Mouse (Mus musculus) embryonic facial prominence, embryonic 13.5 days (tissue): ENCODE results near the gene Chid1. TPM values are rescaled to one million over a fixed set of nuclear protein-coding genes. Genes with fewer than 3 reads are reported as not detected.

Source experiments
- ATAC-seq: fragments of 200-750 bp; cut with Nextera tagmentation; 2 replicates; pipeline ENCODE4 v1.8.0; 2017; ENCODE audit warnings: low read depth; ENCODE audit not compliant: insufficient number of reproducible peaks, insufficient read depth, low FRiP score, low TSS enrichment
- H3K27ac ChIP-seq: fragments of 300-500 bp; sonication (generic); 2 replicates; pipeline ENCODE4 v1.5.1; 2015; ENCODE audit warnings: moderate library complexity, mild to moderate bottlenecking, inconsistent platforms
- H3K27me3 ChIP-seq: fragments of 300-500 bp; sonication (generic); 2 replicates; pipeline ENCODE4 v1.6.1; 2015; ENCODE audit warnings: mild to moderate bottlenecking, inconsistent platforms
- H3K36me3 ChIP-seq: fragments of 300-500 bp; sonication (generic); 2 replicates; pipeline ENCODE4 v1.6.1; 2015; ENCODE audit warnings: mild to moderate bottlenecking, inconsistent platforms
- H3K4me1 ChIP-seq: fragments of 300-500 bp; sonication (generic); 2 replicates; pipeline ENCODE4 v1.6.1; 2015; ENCODE audit warnings: inconsistent platforms
- H3K4me2 ChIP-seq: fragments of 300-500 bp; sonication (generic); 2 replicates; pipeline ENCODE4 v1.6.1; 2015; ENCODE audit warnings: moderate library complexity, mild to moderate bottlenecking, inconsistent platforms
- H3K4me3 ChIP-seq: fragments of 300-500 bp; sonication (generic); 2 replicates; pipeline ENCODE4 v1.5.1; 2015; ENCODE audit warnings: mild to moderate bottlenecking, inconsistent platforms
- H3K9ac ChIP-seq: fragments of 300-500 bp; sonication (generic); 2 replicates; pipeline ENCODE4 v1.6.1; 2015; ENCODE audit warnings: mild to moderate bottlenecking, inconsistent platforms
- H3K9me3 ChIP-seq: fragments of 300-500 bp; sonication (generic); 2 replicates; pipeline ENCODE4 v1.6.1; 2016; ENCODE audit warnings: inconsistent platforms
- WGBS: fragments of 180-500 bp; shearing (Covaris S2); methylation state at CpG from one replicate; pipeline ENCODE4 v1.1.7; 2015; ENCODE audit warnings: mixed read lengths; 5-methylcytosine and 5-hydroxymethylcytosine counted together
- polyA plus RNA-seq: library from polyadenylated mRNA; unstranded; fragments of >200 nt; fragmentation: Nextera tagmentation; extraction: Ambion mirVana; gene quantifications from 2 replicates; pipeline ENCODE4 v1.2.1, GENCODE M21; 2015

Gene Chid1
- polyA plus RNA-seq, 1 experiment from 2014 or later, result 40.5 TPM

GRCm38 (mm10) chr7:141558329-141558776 is 18.7 kb upstream of the Chid1 start:
- Histone ChIP-seq H3K9me3 (no peaks in the 10 kb centered on the region), H3K36me3 (no peaks in the 10 kb centered on the region), H3K4me2 (no peak overlapping the region), H3K4me3 (no peak overlapping the region), H3K27ac (no peak overlapping the region), H3K27me3 (no peaks in the 10 kb centered on the region), H3K4me1 (peaks cover 10% of the 10 kb centered on the region), H3K9ac (no peak overlapping the region)
- ATAC-seq, result no peak
- WGBS, result 65% methylated on average over 4 of the region's 4 CpGs

DNA sequence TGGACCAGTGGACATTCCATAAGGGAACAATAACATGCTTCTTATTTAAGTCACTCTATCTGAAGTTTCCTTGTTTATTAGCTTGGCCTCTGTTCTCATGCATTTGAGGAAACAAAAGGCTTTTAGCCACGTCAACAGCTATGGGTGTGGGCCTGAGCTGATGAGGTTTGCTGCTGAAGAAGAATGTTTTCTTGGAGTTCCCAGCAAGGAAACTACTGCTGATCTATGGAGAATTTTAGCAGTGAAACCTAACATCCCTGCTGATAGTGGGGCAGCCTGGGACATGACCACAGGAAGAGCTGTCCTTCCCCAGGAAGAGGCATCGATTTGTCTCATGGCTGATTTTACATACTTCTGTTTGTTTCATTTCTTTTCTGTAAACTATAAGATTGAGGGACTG is 10.8 kb upstream of the Chid1 start:
- no peak for ATAC-seq

GRCm38 (mm10) chr7:141549432-141550061 is 9.9 kb upstream of the Chid1 start:
- 77% methylated on average over 3 of the region's 3 CpGs for WGBS
- Histone ChIP-seq H3K4me2 (no peak overlapping the region), H3K36me3 (no peaks in the 10 kb centered on the region), H3K27me3 (no peaks in the 10 kb centered on the region), H3K4me1 (no peaks in the 10 kb centered on the region), H3K9ac (no peak overlapping the region), H3K4me3 (no peak overlapping the region), H3K27ac (no peak overlapping the region), H3K9me3 (no peaks in the 10 kb centered on the region)
- no peak for ATAC-seq

More for the DNA sequence above, 10.8 kb upstream of the Chid1 start:
- Histone ChIP-seq H3K9me3 (no peaks in the 10 kb centered on the region), H3K4me1 (no peaks in the 10 kb centered on the region), H3K27me3 (no peaks in the 10 kb centered on the region), H3K4me2 (no peak overlapping the region), H3K4me3 (no peak overlapping the region), H3K9ac (no peak overlapping the region), H3K36me3 (no peaks in the 10 kb centered on the region), H3K27ac (no peak overlapping the region)
- WGBS, result 78% methylated on average over 2 of the region's 2 CpGs

DNA sequence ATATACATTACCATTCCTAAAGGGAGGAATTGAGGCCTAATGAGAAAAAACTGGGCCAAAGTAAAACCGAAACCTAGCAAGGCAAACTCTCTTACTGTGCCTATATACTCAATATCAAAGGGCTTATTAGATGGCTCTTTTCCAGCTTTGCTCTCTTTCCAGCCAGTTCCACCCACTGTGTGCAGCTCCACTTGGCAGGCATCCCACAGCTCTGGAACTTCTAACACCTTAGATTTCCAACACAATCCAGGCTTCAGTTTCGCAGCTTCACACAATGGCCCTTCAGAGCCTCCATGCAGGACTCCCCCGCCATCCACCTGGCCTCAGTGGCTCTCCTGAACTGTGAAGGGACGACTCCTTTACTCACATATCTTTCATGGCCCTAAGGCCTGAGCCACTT is 5.0 kb upstream of the Chid1 start:
- no peaks in the 10 kb centered on the region for H3K36me3 ChIP-seq
- no peak overlapping the region for H3K27ac ChIP-seq
- ATAC-seq, result no peak
- H3K9ac ChIP-seq, result no peak overlapping the region
- WGBS, result 74% methylated on average over 4 of the region's 4 CpGs
- H3K9me3 ChIP-seq, result no peaks in the 10 kb centered on the region
- H3K4me3 ChIP-seq, result no peak overlapping the region
- H3K4me1 ChIP-seq, result peaks cover 10% of the 10 kb centered on the region
- H3K27me3 ChIP-seq, result no peaks in the 10 kb centered on the region
- H3K4me2 ChIP-seq, result no peak overlapping the region

- no peak for ATAC-seq
- Histone ChIP-seq H3K9me3 (no peaks in the 10 kb centered on the region), H3K36me3 (no peaks in the 10 kb centered on the region), H3K4me2 (no peak overlapping the region), H3K27ac (no peak overlapping the region), H3K27me3 (no peaks in the 10 kb centered on the region), H3K9ac (no peak overlapping the region), H3K4me1 (peaks cover 19% of the 10 kb centered on the region), H3K4me3 (no peak overlapping the region)
- WGBS, result 90% methylated on average over 2 of the region's 2 CpGs
These were observed 2.9 kb upstream of the Chid1 start for GRCm38 (mm10) chr7:141542588-141542987.

- WGBS, result 59% methylated on average over 4 of the region's 4 CpGs
- no peaks in the 10 kb centered on the region for H3K27me3 ChIP-seq
- no peak overlapping the region for H3K4me2 ChIP-seq
- peaks cover 19% of the 10 kb centered on the region for H3K4me1 ChIP-seq
- no peak overlapping the region for H3K9ac ChIP-seq
- no peaks in the 10 kb centered on the region for H3K9me3 ChIP-seq
- no peaks in the 10 kb centered on the region for H3K36me3 ChIP-seq
- ATAC-seq, result no peak
- no peak overlapping the region for H3K27ac ChIP-seq
- no peak overlapping the region for H3K4me3 ChIP-seq
These were observed 2.0 kb upstream of the Chid1 start for GRCm38 (mm10) chr7:141541681-141542080.

- peaks cover 19% of the 10 kb centered on the region for H3K4me1 ChIP-seq
- H3K27ac ChIP-seq, result peak overlapping the region; percentile 81
- peak overlapping the region; percentile 81 for H3K9ac ChIP-seq
- H3K4me3 ChIP-seq, result peak overlapping the region; percentile 78
- H3K9me3 ChIP-seq, result no peaks in the 10 kb centered on the region
- H3K36me3 ChIP-seq, result no peaks in the 10 kb centered on the region
- 58% methylated on average over 13 of the region's 13 CpGs for WGBS
- no peaks in the 10 kb centered on the region for H3K27me3 ChIP-seq
- peak overlapping the region; percentile 78 for H3K4me2 ChIP-seq
- peak; percentile 28; the same call in 1 of the 2 replicates for ATAC-seq
These were observed 840 bp upstream of the Chid1 start for GRCm38 (mm10) chr7:141540312-141541081.

GRCm38 (mm10) chr7:141538852-141539555 is 653 bp downstream of the Chid1 start:
- Histone ChIP-seq H3K4me2 (peak overlapping the region; percentile 78), H3K27ac (peak overlapping the region; percentile 81), H3K36me3 (no peaks in the 10 kb centered on the region), H3K9me3 (no peaks in the 10 kb centered on the region), H3K9ac (peak overlapping the region; percentile 81), H3K4me3 (peak overlapping the region; percentile 78), H3K27me3 (no peaks in the 10 kb centered on the region), H3K4me1 (peaks cover 19% of the 10 kb centered on the region)
- no peak for ATAC-seq
- WGBS, result 15% methylated on average over 18 of the region's 18 CpGs

DNA sequence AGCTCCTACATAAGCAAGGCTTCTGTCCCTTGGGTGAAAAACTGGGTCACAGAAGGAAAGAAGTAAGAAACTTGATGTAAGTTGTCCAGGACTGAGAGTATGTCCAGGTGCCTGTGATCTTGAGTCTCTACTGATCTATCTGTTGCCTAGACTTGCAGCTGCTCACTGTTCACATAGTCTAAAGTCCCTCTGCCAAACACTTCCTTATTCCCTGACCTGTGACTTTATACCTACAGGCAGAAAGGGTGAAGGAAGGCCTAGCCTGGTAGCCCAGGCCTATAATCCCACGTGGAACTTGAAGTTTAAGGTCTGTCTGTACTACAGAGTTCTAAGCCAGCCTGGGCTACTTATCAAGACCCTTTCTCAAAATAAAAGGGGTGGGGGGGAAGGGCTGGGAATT is 4.1 kb downstream of the Chid1 start:
- no peaks in the 10 kb centered on the region for H3K27me3 ChIP-seq
- H3K4me3 ChIP-seq, result no peak overlapping the region
- 70% methylated on average over 1 of the region's 1 CpGs for WGBS
- no peak overlapping the region for H3K9ac ChIP-seq
- no peak for ATAC-seq
- peaks cover 6% of the 10 kb centered on the region for H3K36me3 ChIP-seq
- no peak overlapping the region for H3K27ac ChIP-seq
- H3K4me1 ChIP-seq, result peaks cover 15% of the 10 kb centered on the region
- no peak overlapping the region for H3K4me2 ChIP-seq
- no peaks in the 10 kb centered on the region for H3K9me3 ChIP-seq

- no peak overlapping the region for H3K9ac ChIP-seq
- H3K36me3 ChIP-seq, result peaks cover 67% of the 10 kb centered on the region
- 86% methylated on average over 4 of the region's 4 CpGs for WGBS
- H3K4me1 ChIP-seq, result no peaks in the 10 kb centered on the region
- H3K4me2 ChIP-seq, result no peak overlapping the region
- H3K9me3 ChIP-seq, result no peaks in the 10 kb centered on the region
- ATAC-seq, result no peak
- H3K4me3 ChIP-seq, result no peak overlapping the region
- H3K27me3 ChIP-seq, result no peaks in the 10 kb centered on the region
- no peak overlapping the region for H3K27ac ChIP-seq
These were observed 14.1 kb downstream of the Chid1 start for GRCm38 (mm10) chr7:141525580-141525925.

- Histone ChIP-seq H3K36me3 (peaks cover 62% of the 10 kb centered on the region), H3K4me2 (no peak overlapping the region), H3K4me3 (no peak overlapping the region), H3K9me3 (no peaks in the 10 kb centered on the region), H3K9ac (no peak overlapping the region), H3K4me1 (no peaks in the 10 kb centered on the region), H3K27me3 (no peaks in the 10 kb centered on the region), H3K27ac (no peak overlapping the region)
- 0 out of 2 replicates have a peak, but pooled peaks have one; percentile 59 for ATAC-seq
- 53% methylated on average over 6 of the region's 6 CpGs for WGBS
These were observed 14.7 kb downstream of the Chid1 start for GRCm38 (mm10) chr7:141524760-141525579.
